Mouse (Mus musculus): Measurements from ENCODE around the gene Rassf6. TPM values are rescaled to one million over a fixed set of nuclear protein-coding genes. Genes with fewer than 3 reads are reported as not detected.

Gene Rassf6
- polyA plus RNA-seq, 1 experiment, result 1.1 TPM

DNA sequence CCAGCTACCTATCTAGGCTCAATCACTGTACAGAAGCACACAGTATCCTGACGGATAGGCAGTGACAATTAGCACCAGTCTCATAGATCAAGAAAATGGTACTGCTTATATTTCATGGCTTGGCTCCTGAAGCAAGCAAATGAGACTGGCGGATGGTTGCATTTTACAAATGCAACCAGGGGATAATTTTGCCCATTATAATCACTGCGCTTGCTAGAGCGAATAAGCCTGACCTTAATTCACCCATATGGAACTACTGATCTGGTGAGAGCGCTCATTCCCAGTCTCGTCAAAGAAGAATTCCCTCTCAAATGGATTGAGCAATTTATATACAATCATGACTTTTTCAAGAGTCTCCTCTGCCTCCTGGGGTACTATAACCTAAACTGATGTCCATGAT lies 16.2 kb upstream of the Rassf6 start:
- Histone ChIP-seq H3K4me3 (ENCODE audit: insufficient read depth, low read length) (no peak overlapping the region), H3K27ac (ENCODE audit: insufficient read depth, low read length) (no peak overlapping the region), H3K4me1 (ENCODE audit: control insufficient read depth, insufficient read depth, low read length) (no peaks in the 10 kb centered on the region)
- TF ChIP-seq CTCF (IDR thresholded peaks at IDR 0.05; ENCODE audit: extremely low read depth, insufficient read depth, low read length), result no peak
- no peak for TF ChIP-seq POLR2A (IDR thresholded peaks at IDR 0.05; ENCODE audit: extremely low read depth, insufficient read depth, low read length)

DNA sequence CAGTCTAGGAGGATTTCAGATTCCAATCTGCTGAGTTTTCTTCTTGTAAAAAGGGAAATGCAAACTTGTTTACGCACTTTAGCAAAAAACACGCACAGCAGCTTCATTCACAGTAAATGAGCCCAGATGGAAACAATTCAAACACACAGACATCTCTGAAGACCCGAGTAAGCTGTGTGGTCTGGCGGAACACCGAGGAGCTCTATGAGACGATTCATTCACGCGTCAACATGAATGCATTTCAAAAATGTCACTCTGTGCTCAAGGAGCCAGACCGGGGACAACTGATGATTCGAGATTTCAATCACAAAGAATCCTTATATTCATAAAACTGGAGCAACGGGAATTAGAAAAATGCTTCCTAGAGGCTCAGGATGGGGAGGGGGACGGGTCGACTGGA lies 15.4 kb upstream of the Rassf6 start:
- no peak overlapping the region for H3K4me3 ChIP-seq (ENCODE audit: insufficient read depth, low read length)
- H3K27ac ChIP-seq (ENCODE audit: insufficient read depth, low read length), result no peak overlapping the region
- H3K4me1 ChIP-seq (ENCODE audit: control insufficient read depth, insufficient read depth, low read length), result no peaks in the 10 kb centered on the region
- no peak for TF ChIP-seq CTCF (IDR thresholded peaks at IDR 0.05; ENCODE audit: extremely low read depth, insufficient read depth, low read length)

DNA sequence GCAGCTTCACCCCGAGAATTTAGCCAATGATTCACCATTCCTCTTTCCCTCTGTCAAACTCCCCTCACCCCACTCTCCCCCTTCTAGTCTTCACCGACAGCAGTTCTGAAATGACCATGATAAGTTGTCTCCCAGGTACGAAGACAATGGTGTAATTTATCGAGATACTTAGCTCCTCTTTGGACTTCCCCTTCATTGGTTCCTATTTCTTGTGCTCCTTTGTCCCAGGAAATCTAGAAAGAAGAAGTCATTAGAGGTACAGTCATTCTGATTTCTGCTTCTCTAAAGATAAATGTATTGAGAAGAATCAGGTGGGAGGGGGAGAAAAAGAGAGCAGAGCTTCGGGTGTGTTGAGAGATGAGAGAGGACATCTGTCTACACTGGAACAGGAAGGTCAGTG lies 14.3 kb upstream of the Rassf6 start:
- no peak overlapping the region for H3K27ac ChIP-seq (ENCODE audit: insufficient read depth, low read length)
- H3K4me1 ChIP-seq (ENCODE audit: control insufficient read depth, insufficient read depth, low read length), result no peaks in the 10 kb centered on the region
- H3K4me3 ChIP-seq (ENCODE audit: insufficient read depth, low read length), result no peak overlapping the region
- TF ChIP-seq POLR2A (IDR thresholded peaks at IDR 0.05; ENCODE audit: extremely low read depth, insufficient read depth, low read length), result no peak
- no peak for TF ChIP-seq CTCF (IDR thresholded peaks at IDR 0.05; ENCODE audit: extremely low read depth, insufficient read depth, low read length)

DNA sequence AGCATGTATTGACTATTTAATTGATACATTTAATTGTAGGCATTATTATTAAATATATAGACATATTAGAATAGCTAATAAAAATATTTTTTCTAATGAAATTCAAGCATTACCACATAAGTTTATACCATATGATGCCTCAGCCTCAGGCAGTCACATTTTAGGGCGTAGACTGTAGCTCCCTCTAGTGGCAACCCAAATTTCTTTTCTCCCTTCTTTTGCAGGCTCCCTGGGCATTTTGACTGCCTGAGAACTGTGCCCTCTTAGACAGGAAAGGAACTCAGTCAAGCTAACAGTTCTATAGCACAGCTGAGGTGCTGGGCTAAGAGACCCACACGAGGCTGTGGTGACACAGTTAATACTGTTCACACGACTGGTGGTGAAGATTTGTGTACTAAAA lies 12.3 kb upstream of the Rassf6 start:
- Histone ChIP-seq H3K4me3 (ENCODE audit: insufficient read depth, low read length) (no peak overlapping the region), H3K27ac (ENCODE audit: insufficient read depth, low read length) (no peak overlapping the region), H3K4me1 (ENCODE audit: control insufficient read depth, insufficient read depth, low read length) (no peaks in the 10 kb centered on the region)
- TF ChIP-seq CTCF (IDR thresholded peaks at IDR 0.05; ENCODE audit: extremely low read depth, insufficient read depth, low read length), result peak; percentile 87
- no peak for TF ChIP-seq POLR2A (IDR thresholded peaks at IDR 0.05; ENCODE audit: extremely low read depth, insufficient read depth, low read length)

DNA sequence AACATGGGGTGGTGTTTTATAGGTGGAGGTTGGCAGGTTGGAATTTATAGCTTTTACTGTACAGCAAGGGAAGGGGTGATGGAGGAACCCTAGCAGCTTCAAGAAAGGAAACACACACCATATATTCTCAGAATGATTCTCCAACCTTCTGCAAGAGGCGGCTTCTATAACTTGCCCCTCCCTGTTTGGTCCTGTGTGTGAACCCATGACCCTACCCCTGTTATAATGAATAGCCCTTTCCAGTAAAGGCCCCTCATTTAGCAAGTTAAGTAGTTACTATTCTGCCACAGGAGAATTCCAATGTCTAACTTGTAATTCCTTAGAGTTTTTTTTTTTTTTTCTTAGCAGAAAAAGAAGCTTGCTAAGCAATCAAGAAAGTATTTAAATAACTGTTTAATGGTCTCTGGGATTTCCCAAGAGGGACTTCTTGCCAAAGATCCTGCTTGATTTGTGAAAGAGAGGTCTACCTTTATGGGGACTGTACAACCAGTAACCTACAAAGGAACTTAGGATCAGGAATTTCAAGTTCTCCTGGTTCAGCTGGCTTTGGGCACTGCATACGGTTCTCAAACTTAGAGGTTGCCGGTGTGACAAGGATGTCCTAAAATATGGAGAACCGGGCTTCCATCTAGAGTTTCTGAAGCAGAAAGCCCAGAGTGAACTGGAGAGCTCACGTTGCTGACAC lies 10.2 kb upstream of the Rassf6 start:
- Histone ChIP-seq H3K4me1 (ENCODE audit: control insufficient read depth, insufficient read depth, low read length) (no peaks in the 10 kb centered on the region), H3K27ac (ENCODE audit: insufficient read depth, low read length) (no peak overlapping the region), H3K4me3 (ENCODE audit: insufficient read depth, low read length) (no peak overlapping the region)
- no peak for TF ChIP-seq CTCF (IDR thresholded peaks at IDR 0.05; ENCODE audit: extremely low read depth, insufficient read depth, low read length)
- TF ChIP-seq POLR2A (IDR thresholded peaks at IDR 0.05; ENCODE audit: extremely low read depth, insufficient read depth, low read length), result no peak

DNA sequence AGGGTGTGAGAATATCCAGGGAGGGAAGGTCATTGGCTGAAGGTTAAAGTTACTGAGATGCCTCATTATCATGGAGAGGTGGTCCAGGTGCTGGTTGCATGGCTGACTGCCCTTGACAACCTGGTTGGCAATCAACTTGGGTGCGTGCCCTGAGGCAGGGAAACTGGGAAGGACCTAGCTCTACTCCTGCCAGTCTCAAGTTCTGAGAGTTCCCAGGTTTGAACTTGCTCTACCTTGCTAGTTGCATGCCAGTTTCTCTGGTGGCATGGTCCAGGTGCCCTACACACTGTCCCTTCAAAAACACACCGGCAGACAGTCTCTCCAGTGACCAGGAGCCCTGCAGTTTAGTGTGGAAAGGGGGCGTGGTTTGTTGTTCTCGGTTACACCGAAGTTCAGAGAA lies 7.0 kb upstream of the Rassf6 start:
- Histone ChIP-seq H3K4me1 (ENCODE audit: control insufficient read depth, insufficient read depth, low read length) (no peaks in the 10 kb centered on the region), H3K27ac (ENCODE audit: insufficient read depth, low read length) (no peak overlapping the region), H3K4me3 (ENCODE audit: insufficient read depth, low read length) (no peak overlapping the region)
- TF ChIP-seq CTCF (IDR thresholded peaks at IDR 0.05; ENCODE audit: extremely low read depth, insufficient read depth, low read length), result no peak
- TF ChIP-seq POLR2A (IDR thresholded peaks at IDR 0.05; ENCODE audit: extremely low read depth, insufficient read depth, low read length), result no peak

DNA sequence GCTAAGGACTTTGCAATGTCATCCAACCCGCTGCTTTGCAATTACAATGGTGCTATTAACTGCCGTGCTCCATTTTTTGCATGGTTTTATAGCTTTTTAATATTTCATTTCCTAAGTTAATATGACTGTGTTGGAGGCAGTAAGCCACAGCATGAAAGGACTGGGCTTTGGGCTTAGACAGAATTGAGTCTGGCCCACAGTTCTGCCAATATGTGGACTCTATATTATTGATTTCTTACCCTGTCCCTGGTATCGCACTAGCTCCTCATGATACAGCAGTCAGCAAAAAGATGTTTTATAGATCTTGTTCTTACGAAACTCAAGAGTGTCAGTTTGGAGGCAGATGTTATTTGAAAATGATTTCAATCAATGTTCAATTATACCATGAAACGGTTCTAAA lies 5.9 kb upstream of the Rassf6 start:
- TF ChIP-seq CTCF (IDR thresholded peaks at IDR 0.05; ENCODE audit: extremely low read depth, insufficient read depth, low read length), result no peak
- Histone ChIP-seq H3K27ac (ENCODE audit: insufficient read depth, low read length) (no peak overlapping the region), H3K4me1 (ENCODE audit: control insufficient read depth, insufficient read depth, low read length) (no peaks in the 10 kb centered on the region), H3K4me3 (ENCODE audit: insufficient read depth, low read length) (no peak overlapping the region)

DNA sequence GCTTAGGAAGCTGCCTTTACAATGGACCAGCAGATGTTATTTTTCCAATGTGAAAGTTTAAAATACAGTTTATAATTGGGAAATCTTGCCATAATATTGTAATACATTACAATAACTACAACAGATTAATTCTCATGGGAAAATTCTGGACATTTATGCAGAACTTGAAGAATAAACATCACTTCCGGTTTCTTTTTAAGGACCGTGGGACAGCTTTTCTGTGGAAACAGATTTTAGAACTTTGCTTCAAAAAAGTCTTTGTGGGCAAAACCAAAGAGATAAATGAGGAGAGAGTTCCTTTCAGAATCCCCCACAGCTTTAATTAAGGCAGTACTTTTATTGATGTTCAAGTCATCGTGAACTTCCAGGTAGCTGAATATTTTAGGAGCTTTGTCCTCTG lies 5.1 kb upstream of the Rassf6 start:
- no peak overlapping the region for H3K27ac ChIP-seq (ENCODE audit: insufficient read depth, low read length)
- no peak overlapping the region for H3K4me3 ChIP-seq (ENCODE audit: insufficient read depth, low read length)
- no peaks in the 10 kb centered on the region for H3K4me1 ChIP-seq (ENCODE audit: control insufficient read depth, insufficient read depth, low read length)
- TF ChIP-seq POLR2A (IDR thresholded peaks at IDR 0.05; ENCODE audit: extremely low read depth, insufficient read depth, low read length) (no peak), CTCF (IDR thresholded peaks at IDR 0.05; ENCODE audit: extremely low read depth, insufficient read depth, low read length) (no peak)

DNA sequence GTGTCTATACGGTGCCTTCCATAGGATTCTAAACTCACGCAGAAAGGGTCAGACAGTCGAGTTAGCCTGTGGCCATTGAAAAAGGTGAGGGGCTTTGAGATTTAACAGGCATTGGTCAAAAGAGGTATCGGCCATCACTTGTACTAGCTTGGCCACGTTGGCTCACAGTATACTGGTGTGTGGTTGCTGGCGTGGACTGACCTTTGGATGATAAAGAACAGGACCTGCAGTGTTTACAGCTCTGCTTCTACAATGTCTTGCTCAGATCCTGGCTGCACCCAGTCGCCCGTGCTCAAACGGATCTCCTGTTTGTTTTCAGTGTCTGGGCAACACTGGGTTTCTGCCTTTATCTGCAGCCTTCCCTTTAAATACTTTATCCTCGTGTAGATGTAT lies 757 bp upstream of the Rassf6 start:
- TF ChIP-seq CTCF (IDR thresholded peaks at IDR 0.05; ENCODE audit: extremely low read depth, insufficient read depth, low read length) (no peak), POLR2A (IDR thresholded peaks at IDR 0.05; ENCODE audit: extremely low read depth, insufficient read depth, low read length) (no peak)

DNA sequence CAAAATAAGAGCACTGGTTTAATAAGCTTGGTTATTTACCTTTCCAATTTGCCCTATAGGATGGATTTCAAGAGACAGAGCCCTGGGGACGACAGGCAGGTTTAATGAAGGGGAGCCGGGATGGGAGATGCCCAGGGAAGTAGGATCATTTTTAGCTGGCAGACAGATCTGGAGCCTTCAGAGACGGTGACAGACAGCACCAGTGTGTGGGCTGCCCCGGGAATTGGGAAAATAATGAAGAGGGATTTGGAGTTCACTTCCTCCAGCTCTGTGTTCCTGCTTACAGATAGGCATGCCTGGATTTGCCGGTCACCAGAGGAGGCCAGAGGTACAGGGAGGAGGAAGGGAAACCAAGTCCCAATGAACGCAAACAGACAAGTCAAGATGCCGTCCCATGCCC lies 5.6 kb downstream of the Rassf6 start:
- no peaks in the 10 kb centered on the region for H3K4me1 ChIP-seq (ENCODE audit: control insufficient read depth, insufficient read depth, low read length)
- H3K4me3 ChIP-seq (ENCODE audit: insufficient read depth, low read length), result no peak overlapping the region
- no peak overlapping the region for H3K27ac ChIP-seq (ENCODE audit: insufficient read depth, low read length)
- no peak for TF ChIP-seq CTCF (IDR thresholded peaks at IDR 0.05; ENCODE audit: extremely low read depth, insufficient read depth, low read length)
- TF ChIP-seq POLR2A (IDR thresholded peaks at IDR 0.05; ENCODE audit: extremely low read depth, insufficient read depth, low read length), result no peak

More for the DNA sequence above, 757 bp upstream of the Rassf6 start:
- Histone ChIP-seq H3K4me3 (ENCODE audit: insufficient read depth, low read length) (no peak overlapping the region), H3K27ac (ENCODE audit: insufficient read depth, low read length) (no peak overlapping the region), H3K4me1 (ENCODE audit: control insufficient read depth, insufficient read depth, low read length) (no peaks in the 10 kb centered on the region)

Data from cortical plate, adult 2 months (tissue).